Mouse (Mus musculus): ENCODE data around the gene Foxp1. TPM values are rescaled to one million over a fixed set of nuclear protein-coding genes. Genes with fewer than 3 reads are reported as not detected.
A peak's percentile ranks its signal among the peaks of the same experiment; 100 is the strongest.

The Foxp1 gene
- total RNA-seq, 4 experiments from 2014 or later: 27.2 to 37.3 (median 31.2) TPM

- DNase-seq (ENCODE audit: low spot score): no peak
Measured at GRCm38 (mm10) chr6:99186569-99186968, 336.0 kb downstream of the Foxp1 start.

DNA sequence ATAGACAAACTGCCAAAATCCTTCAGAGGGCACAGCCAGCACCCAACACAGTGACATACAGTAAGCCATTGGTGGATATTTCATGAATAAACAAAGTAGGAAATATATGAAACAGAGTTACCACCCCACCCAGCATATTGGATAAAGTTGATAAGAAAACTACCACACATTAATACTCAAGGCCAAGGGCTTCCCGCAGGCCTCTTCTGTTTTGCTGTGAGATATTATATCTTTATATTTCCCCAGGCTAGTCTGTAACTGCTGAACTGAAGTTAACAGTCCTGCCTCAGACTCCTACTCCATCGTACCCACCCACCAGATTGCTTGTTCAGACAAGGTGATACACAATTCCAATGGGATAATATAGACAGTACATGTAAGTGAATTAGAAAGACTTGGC, 336.7 kb downstream of the Foxp1 start:
- DNase-seq (ENCODE audit: low spot score): no peak

- DNase-seq (ENCODE audit: low spot score): no peak
Measured at GRCm38 (mm10) chr6:99184051-99184450, 338.5 kb downstream of the Foxp1 start.

DNA sequence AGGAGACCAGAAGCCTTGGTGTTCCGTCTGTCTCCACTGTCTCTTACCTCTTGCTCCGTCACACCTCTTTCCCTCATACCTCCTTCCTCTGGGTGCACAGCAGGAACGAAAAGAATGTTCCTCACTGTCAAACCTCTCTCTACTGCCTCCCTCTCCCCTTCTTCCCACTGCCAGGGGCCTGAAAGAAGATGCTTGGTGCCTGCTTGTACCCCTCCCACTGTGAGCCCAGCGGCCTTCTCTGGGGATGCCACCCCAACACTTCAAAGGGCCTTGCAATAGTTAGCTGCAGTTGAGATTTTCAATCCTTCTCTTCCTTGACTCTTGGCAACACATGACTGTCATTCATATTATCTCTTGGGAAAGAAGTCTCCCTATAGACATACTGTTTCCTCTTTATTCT, 339.7 kb downstream of the Foxp1 start:
- DNase-seq (ENCODE audit: low spot score): no peak

GRCm38 (mm10) chr6:99176216-99176615, 346.3 kb downstream of the Foxp1 start:
- DNase-seq (ENCODE audit: low spot score): no peak

DNA sequence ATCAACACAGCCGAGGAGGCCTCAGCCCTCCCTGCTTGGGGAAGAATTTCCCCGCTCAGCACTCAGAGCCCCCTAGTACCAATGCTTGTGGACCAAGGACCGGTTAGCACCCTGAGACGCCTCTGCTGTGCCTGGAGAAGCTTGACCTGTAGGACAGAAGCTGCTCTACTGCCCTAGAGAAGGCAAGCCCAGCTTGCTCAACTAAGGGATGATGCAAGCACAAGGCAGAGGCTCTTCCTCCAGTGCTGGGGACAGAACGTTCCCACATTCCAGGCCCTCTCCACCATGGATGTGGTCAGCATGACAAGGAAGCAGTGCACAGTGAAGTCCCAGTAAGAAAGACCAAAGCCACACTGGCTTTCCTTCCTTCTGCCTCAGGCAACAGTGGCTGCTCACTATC, 347.1 kb downstream of the Foxp1 start:
- DNase-seq (ENCODE audit: low spot score): peak; percentile 43

- DNase-seq (ENCODE audit: low spot score): no peak
Measured at GRCm38 (mm10) chr6:99173902-99174210, 348.7 kb downstream of the Foxp1 start.

- no peak for DNase-seq (ENCODE audit: low spot score)
Measured at GRCm38 (mm10) chr6:99173066-99173901, 349.2 kb downstream of the Foxp1 start.

DNA sequence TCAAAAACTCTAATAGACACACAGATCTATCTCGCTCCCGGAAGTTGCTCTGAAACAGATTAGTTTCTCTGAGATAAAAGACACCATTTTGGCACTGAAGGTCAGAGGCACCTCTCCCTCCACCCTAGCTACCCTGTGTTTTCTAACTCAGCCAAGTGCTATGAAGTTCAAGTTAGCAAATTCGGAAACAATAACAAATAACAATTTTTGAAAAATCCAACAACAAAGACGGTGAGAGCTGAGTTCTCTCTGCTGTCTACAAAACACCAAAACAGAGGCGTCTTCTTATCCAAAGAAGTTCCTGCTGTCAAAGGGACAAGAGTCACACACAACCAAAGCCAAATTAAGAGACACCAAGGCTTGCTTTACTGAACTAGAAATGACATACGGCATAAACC, 349.9 kb downstream of the Foxp1 start:
- DNase-seq (ENCODE audit: low spot score): no peak

DNA sequence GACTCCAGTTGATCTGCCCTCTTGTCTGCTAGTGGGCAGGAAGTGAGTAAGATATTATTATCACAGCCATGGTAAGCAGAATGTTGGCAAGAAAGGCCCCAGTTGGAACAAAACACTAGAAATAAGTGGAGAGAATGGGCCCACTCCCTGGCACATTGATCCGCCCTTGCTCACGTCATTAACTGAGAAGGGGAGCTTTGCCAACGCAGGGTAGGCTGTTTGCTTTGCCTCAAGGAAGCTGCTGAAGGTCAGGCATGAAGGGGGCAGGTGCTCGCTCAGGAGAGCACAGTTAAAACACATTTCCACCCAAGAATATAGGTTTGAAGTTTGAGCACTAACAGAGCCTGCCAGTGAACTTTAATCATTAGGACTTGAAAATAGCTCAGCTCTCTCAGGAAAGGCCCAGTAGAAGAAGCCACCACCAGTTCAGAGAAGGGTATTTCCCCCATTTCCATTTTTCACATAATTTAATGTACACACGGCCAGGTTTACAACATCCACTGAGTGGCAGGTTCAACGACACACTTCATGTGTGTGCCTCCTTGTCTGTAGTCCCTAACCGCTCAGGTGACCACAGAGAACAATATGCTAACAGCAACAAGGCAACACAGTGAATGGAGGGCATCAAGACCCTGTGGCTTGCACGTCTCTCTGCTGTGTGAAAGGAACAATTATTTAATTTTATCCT, 350.5 kb downstream of the Foxp1 start:
- DNase-seq (ENCODE audit: low spot score): no peak

- DNase-seq (ENCODE audit: low spot score): no peak
Measured at GRCm38 (mm10) chr6:99171281-99171825, 351.2 kb downstream of the Foxp1 start.

GRCm38 (mm10) chr6:99168727-99169126, 353.8 kb downstream of the Foxp1 start:
- DNase-seq (ENCODE audit: low spot score): no peak

GRCm38 (mm10) chr6:99167001-99167400, 355.5 kb downstream of the Foxp1 start:
- DNase-seq (ENCODE audit: low spot score): no peak

- peak; percentile 49 for DNase-seq (ENCODE audit: low spot score)
Measured at GRCm38 (mm10) chr6:99166169-99166568, 356.4 kb downstream of the Foxp1 start.

DNA sequence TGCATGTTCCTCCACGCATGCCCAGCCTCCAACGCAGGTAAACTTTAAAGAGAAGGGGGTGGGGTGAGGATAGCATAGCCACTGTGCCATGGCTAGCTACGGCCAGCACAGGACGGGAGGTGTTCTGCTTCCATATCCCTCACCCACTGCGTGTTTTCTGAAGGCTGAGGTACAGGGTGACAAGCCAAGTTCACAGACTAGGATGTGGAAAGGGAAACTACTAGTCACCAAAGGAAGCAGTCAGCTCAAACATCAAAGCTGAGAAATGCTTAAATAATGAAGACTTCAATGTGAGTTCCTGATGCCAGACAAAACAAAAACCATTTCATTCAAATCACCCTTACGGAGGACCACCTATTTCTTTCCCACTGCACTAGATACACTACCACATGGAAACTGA, 357.8 kb downstream of the Foxp1 start:
- DNase-seq (ENCODE audit: low spot score): no peak

GRCm38 (mm10) chr6:99162716-99163115, 359.8 kb downstream of the Foxp1 start:
- DNase-seq (ENCODE audit: low spot score): no peak

- no peak for DNase-seq (ENCODE audit: low spot score)
Measured at GRCm38 (mm10) chr6:99160348-99160693, 362.2 kb downstream of the Foxp1 start.

DNA sequence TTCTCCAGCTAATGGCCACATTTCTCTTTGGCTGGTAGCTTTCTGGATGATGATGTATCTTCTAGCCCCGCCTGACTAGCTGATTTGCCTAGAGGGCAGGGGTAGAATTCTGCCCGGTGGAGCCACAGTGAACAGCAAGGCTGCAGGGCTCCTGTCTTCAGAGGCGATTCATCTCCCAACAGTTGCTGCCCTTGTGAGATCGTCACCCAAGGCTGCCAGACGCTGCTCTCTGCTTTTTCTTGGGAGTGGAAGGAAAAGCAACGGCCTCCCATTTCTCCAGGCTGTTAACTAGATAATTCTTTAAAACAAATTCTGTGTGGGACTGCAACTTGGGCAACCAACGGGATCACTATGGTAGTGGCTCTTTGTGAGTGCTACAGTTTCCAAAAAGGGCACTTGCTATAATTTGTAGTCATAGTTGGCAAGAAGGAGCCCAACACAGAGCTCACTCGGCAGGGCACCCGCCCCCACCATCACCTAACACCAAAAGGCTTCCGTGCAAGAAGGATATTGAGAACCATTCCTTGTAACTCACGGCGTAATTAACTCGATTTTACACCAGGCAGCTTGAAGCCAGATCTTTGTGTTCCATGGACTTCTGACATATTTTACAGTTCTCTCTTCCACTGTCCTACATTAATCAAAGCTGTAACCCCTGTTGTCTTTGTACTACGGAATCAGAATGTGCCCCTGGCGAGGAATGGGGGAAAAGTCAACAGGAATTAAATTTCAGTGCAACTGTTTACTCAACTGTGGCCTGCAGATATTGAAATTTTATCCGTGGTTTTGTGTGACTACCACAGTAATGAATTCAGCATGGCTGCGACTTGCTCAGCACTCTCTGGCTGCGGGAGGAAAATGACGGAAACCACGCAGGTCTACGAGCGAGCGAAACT, 362.8 kb downstream of the Foxp1 start:
- no peak for DNase-seq (ENCODE audit: low spot score)

DNA sequence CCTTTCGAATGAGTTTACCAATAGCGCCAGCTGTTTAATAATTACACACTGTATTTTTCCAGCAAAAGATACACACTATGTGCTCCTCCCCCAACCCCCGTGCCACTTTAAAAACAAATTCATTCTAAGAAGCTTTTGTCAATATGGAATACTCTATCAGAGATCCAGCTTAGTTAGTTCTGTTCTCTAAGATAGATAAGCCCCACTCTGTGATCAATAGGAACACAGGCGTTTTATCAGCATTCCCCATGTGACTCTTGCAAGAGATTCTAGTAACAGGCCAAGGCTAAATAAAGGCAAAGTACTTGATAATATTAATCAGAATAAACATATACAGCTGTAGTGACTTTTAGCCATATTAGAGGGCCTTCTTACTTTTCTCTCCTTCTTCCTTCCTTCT, 368.8 kb downstream of the Foxp1 start:
- DNase-seq (ENCODE audit: low spot score): no peak

GRCm38 (mm10) chr6:99146400-99146905, 376.1 kb downstream of the Foxp1 start:
- DNase-seq (ENCODE audit: low spot score): no peak

- no peak for DNase-seq (ENCODE audit: low spot score)
Measured at GRCm38 (mm10) chr6:99145033-99145432, 377.5 kb downstream of the Foxp1 start.

- DNase-seq (ENCODE audit: low spot score): no peak
Measured at GRCm38 (mm10) chr6:99143756-99144036, 378.8 kb downstream of the Foxp1 start.

Measured in heart, adult 8-10 months (tissue).